In genomic region chr6:17905776-17906175, GRCm38 (mm10) we compare ENCODE assay signal across 22 mouse cellular contexts.
A peak's percentile ranks its signal among the peaks of the same experiment; 100 is the strongest.
DNase-seq lines count a peak whose midpoint lies in the region; ATAC-seq and TF ChIP-seq lines count a peak whose summit lies in the region.
"Had no signal": no experiment of that assay in that cellular context is flagged by ENCODE, and none has a peak within 500 bp of the region (broad histone marks: within the 10 kb centered on the region; RNA-seq: fewer than 3 reads in every experiment).

No protein-coding gene starts in this region.

- no peak overlapping the region for H3K27ac ChIP-seq in hindbrain, embryonic 16.5 days (ENCODE audit: low read depth, low read length)
- H3K27ac ChIP-seq in hindbrain, embryonic 11.5 days (ENCODE audit: low read depth, low read length), result no peak overlapping the region
- H3K27ac ChIP-seq in neural tube, embryonic 11.5 days (ENCODE audit: low read depth, low read length), result no peak overlapping the region
- H3K27ac ChIP-seq in limb, embryonic 14.5 days (replicated peaks; ENCODE audit: low read depth, low read length), result 0 out of 2 replicates have a peak overlapping the region, but pooled peaks have one; percentile 19
- no peak overlapping the region for H3K27ac ChIP-seq in neural tube, embryonic 15.5 days (replicated peaks)
- H3K27ac ChIP-seq: embryonic facial prominence, embryonic 15.5 days; layer of hippocampus, adult 2 months; neural tube, embryonic 13.5 days had no signal

- no peak overlapping the region for H3K4me3 ChIP-seq in hindbrain, embryonic 16.5 days (ENCODE audit: low read length)
- no peak overlapping the region for H3K4me3 ChIP-seq in hindbrain, embryonic 11.5 days (ENCODE audit: low read depth, low read length)
- H3K4me3 ChIP-seq in neural tube, embryonic 11.5 days (ENCODE audit: low read depth, low read length), result no peak overlapping the region
- no peak overlapping the region for H3K4me3 ChIP-seq in limb, embryonic 14.5 days (replicated peaks; ENCODE audit: low read length)
- H3K4me3 ChIP-seq in neural tube, embryonic 15.5 days (replicated peaks), result no peak overlapping the region
- H3K4me3 ChIP-seq: embryonic facial prominence, embryonic 15.5 days; layer of hippocampus, adult 2 months; neural tube, embryonic 13.5 days had no signal

- H3K9ac ChIP-seq in hindbrain, embryonic 16.5 days (ENCODE audit: low read depth, low read length), result no peak overlapping the region
- H3K9ac ChIP-seq in hindbrain, embryonic 11.5 days (ENCODE audit: low read depth, low read length), result no peak overlapping the region
- H3K9ac ChIP-seq in neural tube, embryonic 11.5 days (ENCODE audit: low read length), result no peak overlapping the region
- H3K9ac ChIP-seq in limb, embryonic 14.5 days (ENCODE audit: low read depth, low read length, severe bottlenecking), result no peak overlapping the region; the same call in 1 of the 2 replicates
- no peak overlapping the region for H3K9ac ChIP-seq in neural tube, embryonic 15.5 days (replicated peaks)
- H3K9ac ChIP-seq: embryonic facial prominence, embryonic 15.5 days; liver, postnatal 0 days; neural tube, embryonic 13.5 days had no signal

- ATAC-seq in hindbrain, embryonic 16.5 days, result peak; percentile 57; the same call in 1 of the 2 replicates
- ATAC-seq in hindbrain, embryonic 11.5 days (ENCODE audit: low FRiP score), result no peak
- peak; percentile 16; the same call in 1 of the 2 replicates for ATAC-seq in neural tube, embryonic 11.5 days (ENCODE audit: insufficient read depth, low FRiP score, low TSS enrichment)
- no peak for ATAC-seq in limb, embryonic 14.5 days (ENCODE audit: low FRiP score, low read depth)
- ATAC-seq in neural tube, embryonic 15.5 days (ENCODE audit: low FRiP score), result peak; percentile 24; the same call in 1 of the 2 replicates
- ATAC-seq: liver, postnatal 0 days had no signal

- 24% methylated on average over 3 of the region's 3 CpGs for WGBS in hindbrain, embryonic 16.5 days
- WGBS in hindbrain, embryonic 11.5 days, result 48% methylated on average over 3 of the region's 3 CpGs
- WGBS in neural tube, embryonic 11.5 days, result 39% methylated on average over 3 of the region's 3 CpGs
- 58% methylated on average over 3 of the region's 3 CpGs for WGBS in limb, embryonic 14.5 days
- 38% methylated on average over 3 of the region's 3 CpGs for WGBS in neural tube, embryonic 15.5 days

- no peak for DNase-seq in hindbrain, embryonic 11.5 days (ENCODE audit: low spot score)
- DNase-seq in neural tube, embryonic 11.5 days (ENCODE audit: low spot score), result no peak
- DNase-seq in neural tube, embryonic 10.5 days (ENCODE audit: extremely low spot score, low spot score), result no peak
- no peak for DNase-seq in limb, embryonic 14.5 days (ENCODE audit: low spot score)
- no peak for DNase-seq in adrenal gland, adult 2 months
- DNase-seq in cerebellum, adult 9-10 months, result no peak
- DNase-seq: adrenal gland, postnatal 36 days; B cell, adult 2 months; cerebellum, adult 11-12 months; cerebellum, postnatal 36 days; kidney, adult 18-20 months; kidney, postnatal 10 days; layer of hippocampus, postnatal 36 days; liver, postnatal 0 days; right cerebral cortex, postnatal 14 days; spleen, adult 18-20 months; thymus, postnatal 36 days had no signal

- no peak overlapping the region for H3K4me2 ChIP-seq in hindbrain, embryonic 16.5 days (ENCODE audit: low read length)
- H3K4me2 ChIP-seq in hindbrain, embryonic 11.5 days (replicated peaks; ENCODE audit: low read depth, low read length), result no peak overlapping the region
- no peak overlapping the region for H3K4me2 ChIP-seq in neural tube, embryonic 11.5 days (ENCODE audit: low read depth)
- H3K4me2 ChIP-seq in limb, embryonic 14.5 days (replicated peaks; ENCODE audit: low read depth, low read length, severe bottlenecking), result 0 out of 2 replicates have a peak overlapping the region, but pooled peaks have one; percentile 10
- no peak overlapping the region for H3K4me2 ChIP-seq in neural tube, embryonic 15.5 days
- H3K4me2 ChIP-seq: embryonic facial prominence, embryonic 15.5 days; neural tube, embryonic 13.5 days had no signal

- no peak for TF ChIP-seq POLR2A in limb, embryonic 14.5 days (IDR thresholded peaks at IDR 0.05; ENCODE audit: borderline replicate concordance, extremely low read depth, insufficient read depth, insufficient read length)

- H3K36me3 ChIP-seq in hindbrain, embryonic 16.5 days (ENCODE audit: control insufficient read depth, insufficient read depth, low read length), result no peaks in the 10 kb centered on the region; the same call in 1 of the 2 replicates
- no peaks in the 10 kb centered on the region for H3K36me3 ChIP-seq in hindbrain, embryonic 11.5 days (ENCODE audit: control insufficient read depth, insufficient read depth, low read length)
- H3K36me3 ChIP-seq in neural tube, embryonic 11.5 days (ENCODE audit: control insufficient read depth, insufficient read depth, low read length), result no peaks in the 10 kb centered on the region; the same call in 1 of the 2 replicates
- no peaks in the 10 kb centered on the region for H3K36me3 ChIP-seq in limb, embryonic 14.5 days (ENCODE audit: control insufficient read depth, insufficient read depth, low read length)
- H3K36me3 ChIP-seq in neural tube, embryonic 15.5 days, result peaks cover 7% of the 10 kb centered on the region; the same call in 1 of the 2 replicates
- H3K36me3 ChIP-seq: embryonic facial prominence, embryonic 15.5 days had no signal

- H3K4me1 ChIP-seq in hindbrain, embryonic 16.5 days (ENCODE audit: control insufficient read depth, insufficient read depth, low read depth, low read length), result no peaks in the 10 kb centered on the region
- no peaks in the 10 kb centered on the region for H3K4me1 ChIP-seq in hindbrain, embryonic 11.5 days (replicated peaks; ENCODE audit: control insufficient read depth, insufficient read depth, low read length)
- H3K4me1 ChIP-seq in neural tube, embryonic 11.5 days (ENCODE audit: control insufficient read depth, insufficient read depth, low read length), result peaks cover 3% of the 10 kb centered on the region; the same call in 1 of the 2 replicates
- H3K4me1 ChIP-seq in limb, embryonic 14.5 days (ENCODE audit: control insufficient read depth, insufficient read depth, low read length), result peaks cover 24% of the 10 kb centered on the region
- no peaks in the 10 kb centered on the region for H3K4me1 ChIP-seq in neural tube, embryonic 15.5 days

- no peaks in the 10 kb centered on the region for H3K9me3 ChIP-seq in hindbrain, embryonic 16.5 days (ENCODE audit: control insufficient read depth, low read length)
- no peaks in the 10 kb centered on the region for H3K9me3 ChIP-seq in hindbrain, embryonic 11.5 days (ENCODE audit: control insufficient read depth, low read length)
- H3K9me3 ChIP-seq in neural tube, embryonic 11.5 days (ENCODE audit: control insufficient read depth, low read length), result no peaks in the 10 kb centered on the region
- no peaks in the 10 kb centered on the region for H3K9me3 ChIP-seq in limb, embryonic 14.5 days (ENCODE audit: control insufficient read depth, low read length)
- H3K9me3 ChIP-seq in neural tube, embryonic 15.5 days (replicated peaks), result no peaks in the 10 kb centered on the region
- H3K9me3 ChIP-seq: embryonic facial prominence, embryonic 15.5 days; neural tube, embryonic 13.5 days had no signal

- H3K27me3 ChIP-seq in hindbrain, embryonic 16.5 days (replicated peaks; ENCODE audit: control insufficient read depth, insufficient read depth, low read length), result no peaks in the 10 kb centered on the region
- no peaks in the 10 kb centered on the region for H3K27me3 ChIP-seq in hindbrain, embryonic 11.5 days (ENCODE audit: control insufficient read depth, insufficient read depth, low read length)
- H3K27me3 ChIP-seq in neural tube, embryonic 11.5 days (ENCODE audit: control insufficient read depth, insufficient read depth, low read length), result no peaks in the 10 kb centered on the region
- H3K27me3 ChIP-seq in limb, embryonic 14.5 days (ENCODE audit: control insufficient read depth, insufficient read depth, low read length), result no peaks in the 10 kb centered on the region
- H3K27me3 ChIP-seq in neural tube, embryonic 15.5 days (replicated peaks), result no peaks in the 10 kb centered on the region
- H3K27me3 ChIP-seq: embryonic facial prominence, embryonic 15.5 days; neural tube, embryonic 13.5 days had no signal

Comparison
In these comparisons a context has a peak if more than half of its experiments do, and no peak if none do; other contexts are left out.
1. ATAC-seq: peak in hindbrain, embryonic 16.5 days (single experiment), neural tube, embryonic 11.5 days (single experiment) and neural tube, embryonic 15.5 days (single experiment); none in hindbrain, embryonic 11.5 days (single experiment) and limb, embryonic 14.5 days (single experiment).